Comparison of ENCODE assay signal across 8 mouse cellular contexts in genomic region chr16:38451421-38452205, GRCm38 (mm10). TPM values are rescaled to one million over a fixed set of nuclear protein-coding genes. Genes with fewer than 3 reads are reported as not detected.
DNase-seq lines count a peak whose midpoint lies in the region; ATAC-seq and TF ChIP-seq lines count a peak whose summit lies in the region.

No protein-coding gene starts in this region.

- ATAC-seq in kidney, postnatal 0 days (replicated peaks; ENCODE audit: low FRiP score, low read depth): no peak
- no peak for ATAC-seq in forebrain, postnatal 0 days
- no peak for ATAC-seq in liver, embryonic 13.5 days (ENCODE audit: low read depth)

- peak overlapping the region; percentile 90 for H3K4me2 ChIP-seq in kidney, postnatal 0 days (ENCODE audit: low read length)
- H3K4me2 ChIP-seq in forebrain, postnatal 0 days (ENCODE audit: low read depth): peak overlapping the region; percentile 81
- peak overlapping the region; percentile 88 for H3K4me2 ChIP-seq in liver, embryonic 13.5 days

- peak overlapping the region; percentile 89 for H3K9ac ChIP-seq in kidney, postnatal 0 days (ENCODE audit: low read depth, low read length)
- H3K9ac ChIP-seq in forebrain, postnatal 0 days: peak overlapping the region; percentile 94
- H3K9ac ChIP-seq in liver, embryonic 13.5 days: peak overlapping the region; percentile 92

- H3K9me3 ChIP-seq in kidney, postnatal 0 days (replicated peaks; ENCODE audit: low read length): no peaks in the 10 kb centered on the region
- no peaks in the 10 kb centered on the region for H3K9me3 ChIP-seq in forebrain, postnatal 0 days (ENCODE audit: low read length)
- H3K9me3 ChIP-seq in liver, embryonic 13.5 days (replicated peaks): no peaks in the 10 kb centered on the region

- WGBS in kidney, postnatal 0 days: 40% methylated on average over 12 of the region's 12 CpGs
- WGBS in forebrain, postnatal 0 days: 42% methylated on average over 12 of the region's 12 CpGs
- 40% methylated on average over 12 of the region's 12 CpGs for WGBS in liver, embryonic 13.5 days (ENCODE audit: insufficient replicate concordance)
- WGBS in small intestine, adult 2 months: 43% methylated on average over 12 of the region's 12 CpGs

- H3K36me3 ChIP-seq in kidney, postnatal 0 days (ENCODE audit: insufficient read depth, low read length): peaks cover 15% of the 10 kb centered on the region
- H3K36me3 ChIP-seq in forebrain, postnatal 0 days (ENCODE audit: insufficient read depth): peaks cover 25% of the 10 kb centered on the region
- H3K36me3 ChIP-seq in liver, embryonic 13.5 days: peaks cover 26% of the 10 kb centered on the region
- H3K36me3 ChIP-seq in small intestine, adult 2 months (ENCODE audit: control insufficient read depth, insufficient read depth, low read length): peaks cover 8% of the 10 kb centered on the region

- peak overlapping the region; percentile 63 for H3K4me3 ChIP-seq in kidney, postnatal 0 days (replicated peaks; ENCODE audit: low read depth, low read length)
- peak overlapping the region; percentile 77 for H3K4me3 ChIP-seq in forebrain, postnatal 0 days (ENCODE audit: low read depth, low read length)
- H3K4me3 ChIP-seq in liver, embryonic 13.5 days (replicated peaks): peak overlapping the region; percentile 75
- H3K4me3 ChIP-seq in small intestine, adult 2 months (ENCODE audit: low read depth, low read length): peak overlapping the region; percentile 92

- no peak for TF ChIP-seq POLR2A in small intestine, adult 2 months (IDR thresholded peaks at IDR 0.05; ENCODE audit: low read depth, low read length)

- peak overlapping the region; percentile 97 for H3K27ac ChIP-seq in kidney, postnatal 0 days
- peak overlapping the region; percentile 89 for H3K27ac ChIP-seq in forebrain, postnatal 0 days (ENCODE audit: low read depth, low read length)
- H3K27ac ChIP-seq in liver, embryonic 13.5 days: peak overlapping the region; percentile 83
- peak overlapping the region; percentile 51; the same call in 1 of the 2 replicates for H3K27ac ChIP-seq in small intestine, adult 2 months (ENCODE audit: insufficient read depth, low read depth, low read length)

- TF ChIP-seq CTCF in kidney, postnatal 0 days (IDR thresholded peaks at IDR 0.05; ENCODE audit: low read depth): no peak
- TF ChIP-seq CTCF in forebrain, postnatal 0 days (IDR thresholded peaks at IDR 0.05; ENCODE audit: low read depth): no peak
- TF ChIP-seq CTCF in small intestine, adult 2 months (IDR thresholded peaks at IDR 0.05; ENCODE audit: extremely low read depth, insufficient read length, insufficient replicate concordance, low read depth, low read length): no peak

- peak; percentile 60 for DNase-seq in kidney, postnatal 0 days (ENCODE audit: low spot score)
- no peak for DNase-seq in kidney, adult 11 months
- DNase-seq in ZHBTc4 (ENCODE audit: low read depth, low spot score): peak; percentile 61
- DNase-seq in forebrain, postnatal 0 days: no peak
- DNase-seq in liver, embryonic 13.5 days: no peak
- no peak for DNase-seq in frontal cortex, postnatal 10 days (ENCODE audit: low spot score in 2 of 2)
- DNase-seq in urinary bladder, postnatal 4 days (ENCODE audit: low spot score in 2 of 2): no peak

- 0 out of 2 replicates have a peak, but pooled peaks cover 4% of the 10 kb centered on the region for H3K4me1 ChIP-seq in kidney, postnatal 0 days (replicated peaks; ENCODE audit: insufficient read depth, low read length)
- H3K4me1 ChIP-seq in forebrain, postnatal 0 days (ENCODE audit: insufficient read depth): peaks cover 7% of the 10 kb centered on the region; the same call in 1 of the 2 replicates
- H3K4me1 ChIP-seq in liver, embryonic 13.5 days (replicated peaks): peaks cover 46% of the 10 kb centered on the region
- peaks cover 5% of the 10 kb centered on the region; the same call in 1 of the 2 replicates for H3K4me1 ChIP-seq in small intestine, adult 2 months (ENCODE audit: control insufficient read depth, insufficient read depth, insufficient read length, low read length)

- H3K27me3 ChIP-seq in kidney, postnatal 0 days (ENCODE audit: insufficient read depth, low read length): no peaks in the 10 kb centered on the region
- no peaks in the 10 kb centered on the region for H3K27me3 ChIP-seq in forebrain, postnatal 0 days (ENCODE audit: insufficient read depth, low read length)
- H3K27me3 ChIP-seq in liver, embryonic 13.5 days: no peaks in the 10 kb centered on the region
- H3K27me3 ChIP-seq in small intestine, adult 2 months (ENCODE audit: control insufficient read depth, insufficient read depth, low read length): no peaks in the 10 kb centered on the region

RNA-seq across cellular contexts. Expression of gene Adprh, which starts 0.9 kb away (rescaled TPM):
- 74.6 and 77.5 TPM in 2 replicates for polyA plus RNA-seq in kidney, postnatal 0 days (2015; fragmentation: Nextera tagmentation; extraction: Ambion mirVana)
- total RNA-seq in forebrain, postnatal 0 days (2014; rRNA removed): 40.8 and 42.9 TPM in 2 replicates
- polyA plus RNA-seq in forebrain, postnatal 0 days (2015; fragmentation: Nextera tagmentation; extraction: Ambion mirVana): 130 and 134 TPM in 2 replicates
- 38.1 and 41.2 TPM in 2 replicates for polyA plus RNA-seq in liver, embryonic 13.5 days (2015; fragmentation: Nextera tagmentation; extraction: Ambion mirVana)
- polyA plus RNA-seq in small intestine, adult 2 months (2012; rRNA removed): 11.8 and 20.2 TPM in 2 replicates

RNA-seq across cellular contexts. Expression of gene Cd80, which starts 3.7 kb away (rescaled TPM):
- polyA plus RNA-seq in kidney, postnatal 0 days (2015; fragmentation: Nextera tagmentation; extraction: Ambion mirVana): 0.20 TPM in 2 replicates
- total RNA-seq in forebrain, postnatal 0 days (2014; rRNA removed): 0.31 and 0.86 TPM in 2 replicates
- polyA plus RNA-seq in forebrain, postnatal 0 days (2015; fragmentation: Nextera tagmentation; extraction: Ambion mirVana): 0.25 and 0.30 TPM in 2 replicates
- 0.08 and 0.16 TPM in 2 replicates for polyA plus RNA-seq in liver, embryonic 13.5 days (2015; fragmentation: Nextera tagmentation; extraction: Ambion mirVana)
- 0.23 and 0.33 TPM in 2 replicates for polyA plus RNA-seq in small intestine, adult 2 months (2012; rRNA removed)

RNA-seq across cellular contexts. Expression of gene Pla1a, which starts 18.7 kb away (rescaled TPM):
- 36.5 and 36.8 TPM in 2 replicates for polyA plus RNA-seq in kidney, postnatal 0 days (2015; fragmentation: Nextera tagmentation; extraction: Ambion mirVana)
- total RNA-seq in forebrain, postnatal 0 days (2014; rRNA removed): 1.2 and 2.5 TPM in 2 replicates
- polyA plus RNA-seq in forebrain, postnatal 0 days (2015; fragmentation: Nextera tagmentation; extraction: Ambion mirVana): 0.74 and 1.0 TPM in 2 replicates
- 8.4 and 9.2 TPM in 2 replicates for polyA plus RNA-seq in liver, embryonic 13.5 days (2015; fragmentation: Nextera tagmentation; extraction: Ambion mirVana)
- polyA plus RNA-seq in small intestine, adult 2 months (2012; rRNA removed): 0.67 and 0.86 TPM in 2 replicates

Comparison
In these comparisons a context has a peak if more than half of its experiments do, and no peak if none do; other contexts are left out.
1. DNase-seq: peak in kidney, postnatal 0 days (single experiment) and ZHBTc4 (single experiment); none in kidney, adult 11 months (single experiment), forebrain, postnatal 0 days (single experiment), liver, embryonic 13.5 days (single experiment), frontal cortex, postnatal 10 days (0 of 2) and urinary bladder, postnatal 4 days (0 of 2).
2. Peak in every context shown above with its lines, with median percentiles within 50 percentile points of each other: H3K27ac ChIP-seq, H3K4me2 ChIP-seq, H3K4me3 ChIP-seq and H3K9ac ChIP-seq.